Comparison of ENCODE assay signal across 7 mouse cellular contexts in genomic region chr14:105896791-105897568, GRCm38 (mm10). TPM values are rescaled to one million over a fixed set of nuclear protein-coding genes. Genes with fewer than 3 reads are reported as not detected.
DNase-seq lines count a peak whose midpoint lies in the region; ATAC-seq and TF ChIP-seq lines count a peak whose summit lies in the region.

Gene Spry2, minus strand, starts transcription at chr14:105896819.

- no peaks in the 10 kb centered on the region for H3K9me3 ChIP-seq in limb, embryonic 11.5 days (ENCODE audit: control insufficient read depth, low read length)
- H3K9me3 ChIP-seq in midbrain, embryonic 13.5 days: no peaks in the 10 kb centered on the region

- H3K36me3 ChIP-seq in kidney, adult 2 months (ENCODE audit: control insufficient read depth, insufficient read depth, low read length): no peaks in the 10 kb centered on the region
- H3K36me3 ChIP-seq in limb, embryonic 11.5 days (ENCODE audit: control insufficient read depth, insufficient read depth, low read length): peaks cover 3% of the 10 kb centered on the region; the same call in 1 of the 2 replicates
- H3K36me3 ChIP-seq in midbrain, embryonic 13.5 days: no peaks in the 10 kb centered on the region
- no peaks in the 10 kb centered on the region for H3K36me3 ChIP-seq in spleen, adult 2 months (ENCODE audit: control insufficient read depth, insufficient read depth, low read length)

- H3K4me3 ChIP-seq in kidney, adult 2 months (ENCODE audit: insufficient read depth, low read depth, low read length): peak within 1 kb of the TSS; percentile 93
- H3K4me3 ChIP-seq in limb, embryonic 11.5 days (ENCODE audit: low read depth, low read length): peak within 1 kb of the TSS; percentile 90
- peak within 1 kb of the TSS; percentile 88 for H3K4me3 ChIP-seq in midbrain, embryonic 13.5 days (replicated peaks)
- H3K4me3 ChIP-seq in spleen, adult 2 months (ENCODE audit: extremely low read depth, insufficient read depth, insufficient read length): peak within 1 kb of the TSS; percentile 61

- H3K4me2 ChIP-seq in limb, embryonic 11.5 days (ENCODE audit: low read depth, severe bottlenecking): peak within 1 kb of the TSS; percentile 95
- H3K4me2 ChIP-seq in midbrain, embryonic 13.5 days (replicated peaks): peak within 1 kb of the TSS; percentile 83

- H3K27ac ChIP-seq in kidney, adult 2 months (ENCODE audit: insufficient read depth, low read depth, low read length): peak within 1 kb of the TSS; percentile 74
- peak within 1 kb of the TSS; percentile 99 for H3K27ac ChIP-seq in limb, embryonic 11.5 days (replicated peaks; ENCODE audit: low read depth, low read length)
- peak within 1 kb of the TSS; percentile 99 for H3K27ac ChIP-seq in midbrain, embryonic 13.5 days
- H3K27ac ChIP-seq in spleen, adult 2 months (ENCODE audit: insufficient read depth, low read length): peak within 1 kb of the TSS; percentile 55

- peak within 1 kb of the TSS; percentile 99 for H3K9ac ChIP-seq in limb, embryonic 11.5 days (ENCODE audit: low read length)
- peak within 1 kb of the TSS; percentile 90 for H3K9ac ChIP-seq in midbrain, embryonic 13.5 days (replicated peaks)

- no peak for TF ChIP-seq CTCF in kidney, adult 2 months (conservative IDR thresholded peaks at IDR 0.05; ENCODE audit: insufficient read depth, insufficient read length, low read depth, low read length)
- no peak for TF ChIP-seq CTCF in spleen, adult 2 months (IDR thresholded peaks at IDR 0.05; ENCODE audit: extremely low read depth, insufficient read depth, insufficient read length, insufficient replicate concordance)

- WGBS in kidney, adult 2 months: under 1% methylated on average over 77 of the region's 89 CpGs
- under 1% methylated on average over 49 of the region's 89 CpGs for WGBS in limb, embryonic 11.5 days
- under 1% methylated on average over 70 of the region's 89 CpGs for WGBS in midbrain, embryonic 13.5 days
- WGBS in spleen, adult 2 months: under 1% methylated on average over 60 of the region's 89 CpGs

- H3K27me3 ChIP-seq in kidney, adult 2 months (replicated peaks; ENCODE audit: control insufficient read depth, insufficient read depth, low read length): no peaks in the 10 kb centered on the region
- H3K27me3 ChIP-seq in limb, embryonic 11.5 days (ENCODE audit: control insufficient read depth, insufficient read depth, low read length): no peaks in the 10 kb centered on the region
- H3K27me3 ChIP-seq in midbrain, embryonic 13.5 days: 0 out of 2 replicates have a peak, but pooled peaks cover 6% of the 10 kb centered on the region
- H3K27me3 ChIP-seq in spleen, adult 2 months (ENCODE audit: control insufficient read depth, insufficient read depth, low read length): peaks cover 4% of the 10 kb centered on the region; the same call in 1 of the 2 replicates

- DNase-seq in adrenal gland, postnatal 14 days: peak; percentile 95
- peak; percentile 93 for DNase-seq in embryo, embryonic 9.5 days (ENCODE audit: extremely low spot score)
- peak; percentile 100 for DNase-seq in heart, adult 11 months
- peak; percentile 98 for DNase-seq in kidney, adult 2 months
- peak; percentile 93 for DNase-seq in limb, embryonic 11.5 days (ENCODE audit: low spot score)
- DNase-seq in spleen, adult 2 months (ENCODE audit: low read depth in 1 of 2, low spot score in 2 of 2): peak in 1 of 2 experiments; percentile 47

- ATAC-seq in limb, embryonic 11.5 days (ENCODE audit: insufficient number of reproducible peaks, low FRiP score, low TSS enrichment, low read depth): peak; percentile 92
- peak; percentile 95 for ATAC-seq in midbrain, embryonic 13.5 days

- peak; percentile 72 for TF ChIP-seq POLR2A in kidney, adult 2 months (IDR thresholded peaks at IDR 0.05; ENCODE audit: low read depth, low read length)
- TF ChIP-seq POLR2A in spleen, adult 2 months (IDR thresholded peaks at IDR 0.05; ENCODE audit: low read depth, low read length): no peak

- no peaks in the 10 kb centered on the region; the same call in 1 of the 2 replicates for H3K4me1 ChIP-seq in kidney, adult 2 months (ENCODE audit: control insufficient read depth, insufficient read depth, low read length)
- peaks cover 10% of the 10 kb centered on the region; the same call in 1 of the 2 replicates for H3K4me1 ChIP-seq in limb, embryonic 11.5 days (ENCODE audit: control insufficient read depth, insufficient read depth, low read length)
- H3K4me1 ChIP-seq in midbrain, embryonic 13.5 days (replicated peaks): peaks cover 26% of the 10 kb centered on the region
- peaks cover 6% of the 10 kb centered on the region; the same call in 1 of the 2 replicates for H3K4me1 ChIP-seq in spleen, adult 2 months (ENCODE audit: control insufficient read depth, insufficient read depth, insufficient read length)

RNA-seq across cellular contexts. Expression of gene Spry2, which starts in this region (rescaled TPM):
- 36.8 and 38.0 TPM in 2 replicates for total RNA-seq in adrenal gland, postnatal 14 days (2021)
- 14.3 and 14.4 TPM in 2 replicates for polyA plus RNA-seq in kidney, adult 2 months (2012; rRNA removed)
- 71.3 and 73.3 TPM in 2 replicates for polyA plus RNA-seq in limb, embryonic 11.5 days (2014; fragmentation: Nextera tagmentation; extraction: Ambion mirVana)
- polyA plus RNA-seq in midbrain, embryonic 13.5 days (2015; fragmentation: Nextera tagmentation; extraction: Ambion mirVana): 26.9 and 38.6 TPM in 2 replicates
- 4.5 and 5.0 TPM in 2 replicates for polyA plus RNA-seq in spleen, adult 2 months (2012; rRNA removed)
